Mouse (Mus musculus): ENCODE measurements around the gene Baat.

DNA sequence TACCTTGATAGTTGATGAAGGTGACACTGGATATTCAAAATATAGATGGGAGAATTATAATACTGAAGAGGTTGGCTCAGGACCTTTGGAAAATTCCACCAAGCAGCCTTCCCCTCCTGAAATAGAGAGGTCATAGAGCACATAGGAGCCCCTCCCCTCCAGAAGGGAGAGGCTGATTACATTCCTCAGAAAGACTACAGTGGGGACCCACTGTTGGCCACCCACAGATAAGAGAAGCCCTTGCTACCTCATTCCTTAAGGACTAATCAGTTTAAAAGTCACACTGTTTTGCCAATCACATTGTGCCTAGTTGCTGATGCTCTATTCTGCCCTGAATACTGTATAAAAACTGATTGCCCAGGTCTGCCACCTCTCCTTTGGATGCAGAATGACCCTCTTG, 31.8 kb downstream of the Baat start:
- TF ChIP-seq CTCF (IDR thresholded peaks at IDR 0.05; ENCODE audit: low read depth, low read length) (no peak), POLR2A (IDR thresholded peaks at IDR 0.05; ENCODE audit: extremely low read depth, insufficient read depth, low read length) (no peak)

Data from liver, adult 2 months (tissue).